8 mouse cellular contexts compared by ENCODE assay signal in genomic region chr12:87407869-87408605, GRCm38 (mm10). TPM values are rescaled to one million over a fixed set of nuclear protein-coding genes. Genes with fewer than 3 reads are reported as not detected.
DNase-seq lines count a peak whose midpoint lies in the region; ATAC-seq and TF ChIP-seq lines count a peak whose summit lies in the region.

No protein-coding gene starts in this region.

- peak; percentile 57 for TF ChIP-seq POLR2A in heart, adult 2 months (IDR thresholded peaks at IDR 0.05; ENCODE audit: insufficient read depth, low read depth, low read length)

- WGBS in heart, adult 2 months: 8% methylated on average over 21 of the region's 21 CpGs
- WGBS in kidney, postnatal 0 days: 28% methylated on average over 21 of the region's 21 CpGs

- no peak for TF ChIP-seq EP300 in heart, adult 2 months (IDR thresholded peaks at IDR 0.05; ENCODE audit: insufficient read depth, low read depth, low read length)

- DNase-seq in adrenal gland, adult 18-20 months (ENCODE audit: low spot score in 2 of 2): peak; percentile 40 to 57
- peak; percentile 70 to 74 for DNase-seq in heart, adult 2 months
- DNase-seq in kidney, postnatal 0 days (ENCODE audit: low spot score): peak; percentile 75
- DNase-seq in lung, postnatal 25 days (ENCODE audit: low spot score): peak; percentile 82
- DNase-seq in cerebellum, postnatal 10 days: no peak
- DNase-seq in thymus, postnatal 4 days: no peak
- no peak for DNase-seq in frontal cortex, adult 2 months (ENCODE audit: extremely low spot score in 1 of 2, low spot score in 1 of 2)

- H3K27ac ChIP-seq in heart, adult 2 months: peak overlapping the region; percentile 70
- H3K27ac ChIP-seq in kidney, postnatal 0 days: peak overlapping the region; percentile 55; the same call in 1 of the 2 replicates

- H3K4me3 ChIP-seq in E14TG2a.4 (replicated peaks; ENCODE audit: low read length): peak overlapping the region; percentile 60
- H3K4me3 ChIP-seq in heart, adult 2 months: peak overlapping the region; percentile 9
- H3K4me3 ChIP-seq in kidney, postnatal 0 days (replicated peaks; ENCODE audit: low read depth, low read length): no peak overlapping the region

- TF ChIP-seq CTCF in E14TG2a.4 (conservative IDR thresholded peaks at IDR 0.05; ENCODE audit: low read length): no peak
- no peak for TF ChIP-seq CTCF in heart, adult 2 months (IDR thresholded peaks at IDR 0.05)
- no peak for TF ChIP-seq CTCF in kidney, postnatal 0 days (IDR thresholded peaks at IDR 0.05; ENCODE audit: low read depth)

- no peaks in the 10 kb centered on the region for H3K36me3 ChIP-seq in E14TG2a.4 (ENCODE audit: insufficient read depth, low read length)
- no peaks in the 10 kb centered on the region for H3K36me3 ChIP-seq in heart, adult 2 months (ENCODE audit: control insufficient read depth, insufficient read depth, low read length)
- H3K36me3 ChIP-seq in kidney, postnatal 0 days (ENCODE audit: insufficient read depth, low read length): no peaks in the 10 kb centered on the region

- ATAC-seq in kidney, postnatal 0 days (replicated peaks; ENCODE audit: low FRiP score, low read depth): peak; percentile 58; the same call in 1 of the 2 replicates

- H3K27me3 ChIP-seq in E14TG2a.4 (ENCODE audit: insufficient read depth, low read length): no peaks in the 10 kb centered on the region
- H3K27me3 ChIP-seq in heart, adult 2 months (ENCODE audit: control insufficient read depth, insufficient read depth, low read length): no peaks in the 10 kb centered on the region
- no peaks in the 10 kb centered on the region for H3K27me3 ChIP-seq in kidney, postnatal 0 days (ENCODE audit: insufficient read depth, low read length)

- H3K9me3 ChIP-seq in E14TG2a.4 (ENCODE audit: low read length): no peaks in the 10 kb centered on the region
- no peaks in the 10 kb centered on the region for H3K9me3 ChIP-seq in kidney, postnatal 0 days (replicated peaks; ENCODE audit: low read length)

- H3K9ac ChIP-seq in heart, adult 2 months (ENCODE audit: low read depth, low read length): no peak overlapping the region; the same call in 1 of the 2 replicates
- no peak overlapping the region for H3K9ac ChIP-seq in kidney, postnatal 0 days (ENCODE audit: low read depth, low read length)

- intact Hi-C loops in heart, adult 2 months (cut with DNase I): loop anchor here (2.0 kb wide), 1 partner anchor 19 kb away; the partner anchor contains the start of gene Sptlc2

- peak overlapping the region; percentile 39 for H3K4me2 ChIP-seq in kidney, postnatal 0 days (ENCODE audit: low read length)

- no peaks in the 10 kb centered on the region for H3K79me2 ChIP-seq in heart, adult 2 months (replicated peaks; ENCODE audit: control insufficient read depth, insufficient read depth, low read length)

- H3K4me1 ChIP-seq in E14TG2a.4 (replicated peaks; ENCODE audit: low read depth, low read length): peaks cover 80% of the 10 kb centered on the region
- peaks cover 5% of the 10 kb centered on the region for H3K4me1 ChIP-seq in heart, adult 2 months (ENCODE audit: control insufficient read depth, insufficient read depth, low read length)
- 0 out of 2 replicates have a peak, but pooled peaks cover 5% of the 10 kb centered on the region for H3K4me1 ChIP-seq in kidney, postnatal 0 days (replicated peaks; ENCODE audit: insufficient read depth, low read length)

RNA-seq across cellular contexts. Expression of gene Sptlc2, which starts 19.9 kb away (rescaled TPM):
- 100 to 1,000 TPM; 124 to 260 TPM for total RNA-seq in adrenal gland, adult 18-20 months (2021)
- 10 to 100 TPM; 21.1 to 23.1 TPM for total RNA-seq in heart, adult 2 months (2021)
- polyA plus RNA-seq in heart, adult 2 months (2012; rRNA removed): 5.0 and 9.8 TPM in 2 replicates
- 131 and 134 TPM in 2 replicates for polyA plus RNA-seq in kidney, postnatal 0 days (2015; fragmentation: Nextera tagmentation; extraction: Ambion mirVana)
- 19.3 and 22.8 TPM in 2 replicates for polyA plus RNA-seq in frontal cortex, adult 2 months (2012; rRNA removed)

RNA-seq across cellular contexts. Expression of gene Slirp, which starts 35.7 kb away (rescaled TPM):
- total RNA-seq in adrenal gland, adult 18-20 months (2021): 100 to 1,000 TPM; 163 to 186 TPM
- 100 to 1,000 TPM; 169 to 173 TPM for total RNA-seq in heart, adult 2 months (2021)
- polyA plus RNA-seq in heart, adult 2 months (2012; rRNA removed): 32.1 and 49.0 TPM in 2 replicates
- 289 and 348 TPM in 2 replicates for polyA plus RNA-seq in kidney, postnatal 0 days (2015; fragmentation: Nextera tagmentation; extraction: Ambion mirVana)
- 66.7 and 70.4 TPM in 2 replicates for polyA plus RNA-seq in frontal cortex, adult 2 months (2012; rRNA removed)

RNA-seq across cellular contexts. Expression of gene Alkbh1, which starts 35.8 kb away (rescaled TPM):
- 10 to 100 TPM; 24.9 to 25.1 TPM for total RNA-seq in adrenal gland, adult 18-20 months (2021)
- total RNA-seq in heart, adult 2 months (2021): 10 to 100 TPM in 1 of 2 experiments, 1 to 10 TPM in 1; 9.6 to 11.5 TPM
- 7.6 and 11.9 TPM in 2 replicates for polyA plus RNA-seq in heart, adult 2 months (2012; rRNA removed)
- polyA plus RNA-seq in kidney, postnatal 0 days (2015; fragmentation: Nextera tagmentation; extraction: Ambion mirVana): 24.1 and 27.7 TPM in 2 replicates
- polyA plus RNA-seq in frontal cortex, adult 2 months (2012; rRNA removed): 17.3 and 20.0 TPM in 2 replicates

Comparison
In these comparisons a context has a peak if more than half of its experiments do, and no peak if none do; other contexts are left out.
1. DNase-seq: peak in adrenal gland, adult 18-20 months (2 of 2), heart, adult 2 months (2 of 2), kidney, postnatal 0 days (single experiment) and lung, postnatal 25 days (single experiment); none in cerebellum, postnatal 10 days (0 of 2), thymus, postnatal 4 days (single experiment) and frontal cortex, adult 2 months (0 of 2).